Mouse (Mus musculus) cerebellum, adult 2 months (tissue): ENCODE results near the gene Spryd3.

Experiments used
- CTCF ChIP-seq: fragments of 200-500 bp; IDR thresholded peaks from 2 replicates; pipeline ENCODE4 v1.5.1; 2011; ENCODE audit warnings: low read depth, mild to moderate bottlenecking, control low read depth, low read length, moderate library complexity, borderline replicate concordance; ENCODE audit not compliant: insufficient read depth
- POLR2A ChIP-seq: fragments of 200-500 bp; IDR thresholded peaks from 2 replicates; pipeline ENCODE4 v1.6.1; 2011; ENCODE audit warnings: low read length, control low read depth, borderline replicate concordance; ENCODE audit not compliant: insufficient read depth

DNA sequence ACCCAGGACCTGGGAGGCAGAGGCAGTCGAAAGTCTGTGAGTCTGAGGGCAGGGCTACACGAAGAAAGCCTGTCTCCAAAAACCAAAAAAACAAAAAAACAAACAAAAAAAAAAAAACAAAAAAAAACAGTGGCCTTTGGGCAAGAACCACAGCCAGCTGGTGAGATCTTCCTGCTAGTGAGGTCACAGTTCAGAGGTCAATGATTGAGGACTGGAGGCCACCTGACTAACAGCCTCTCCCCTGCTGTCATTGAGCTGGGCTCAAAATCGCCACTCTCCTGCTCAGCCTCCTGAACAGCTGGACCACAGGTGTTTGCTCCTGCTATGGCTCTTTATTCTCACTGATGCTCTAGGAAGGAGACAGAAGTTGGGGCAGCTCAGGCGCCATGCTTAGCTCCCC lies 16.6 kb upstream of the Spryd3 start:
- TF ChIP-seq CTCF: no peak
- TF ChIP-seq POLR2A: no peak
